Mouse (Mus musculus) c-Kit-positive CD71-positive TER-119-positive erythroid progenitor cells, embryonic 14.5 days (primary cell): ENCODE results near the gene Snx32.

Experiments used
- DNase-seq: peaks from one replicate; pipeline ENCODE4 v3.0.0-alpha.2; 2013; ENCODE audit warnings: low spot score

The Snx32 gene

GRCm38 (mm10) chr19:5510031-5511026, at the start of gene Snx32:
Gene Snx32, minus strand, starts transcription at chr19:5510538.
- peak; percentile 99 for DNase-seq

DNA sequence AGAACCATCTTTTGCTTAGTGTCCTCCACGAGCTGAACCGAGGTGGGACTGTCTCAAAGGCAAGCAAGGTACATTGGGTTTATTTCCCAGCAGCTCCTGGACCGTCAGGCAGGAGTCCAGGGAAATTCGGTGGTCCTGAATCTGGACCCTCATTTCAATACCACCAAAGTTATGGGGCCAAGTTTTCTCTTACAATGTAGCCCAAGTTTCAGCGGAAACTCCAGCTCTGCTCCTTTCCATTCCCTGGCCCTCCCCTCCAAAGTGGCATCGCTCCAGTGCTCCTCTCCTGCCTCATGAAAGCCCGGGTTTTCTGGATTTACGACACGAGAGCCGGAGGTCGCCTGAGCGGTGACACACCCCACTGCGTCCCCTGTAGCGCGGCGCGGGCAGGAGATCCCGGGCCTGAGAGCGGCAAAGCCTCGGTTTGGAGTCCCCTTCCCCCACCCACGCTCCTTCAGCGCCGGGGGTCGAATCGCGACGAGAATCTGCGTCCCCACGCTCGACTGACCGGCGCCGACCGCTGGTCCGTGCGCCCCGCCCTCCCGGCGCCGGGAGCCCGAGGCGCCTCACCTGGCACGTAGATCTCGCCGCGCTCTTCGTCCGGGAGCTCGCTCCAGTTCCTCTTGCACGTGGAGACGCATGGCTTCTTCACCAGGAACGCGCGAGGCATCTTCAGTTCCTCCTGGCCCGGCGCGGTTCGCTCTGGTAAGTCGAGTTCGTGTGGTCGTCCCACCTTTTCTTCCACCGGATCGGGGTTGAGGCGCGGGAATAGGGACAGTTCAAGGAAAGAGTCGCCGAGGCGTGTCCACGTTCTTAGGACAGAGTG, 49.5 kb upstream of the Snx32 start:
- no peak for DNase-seq

DNA sequence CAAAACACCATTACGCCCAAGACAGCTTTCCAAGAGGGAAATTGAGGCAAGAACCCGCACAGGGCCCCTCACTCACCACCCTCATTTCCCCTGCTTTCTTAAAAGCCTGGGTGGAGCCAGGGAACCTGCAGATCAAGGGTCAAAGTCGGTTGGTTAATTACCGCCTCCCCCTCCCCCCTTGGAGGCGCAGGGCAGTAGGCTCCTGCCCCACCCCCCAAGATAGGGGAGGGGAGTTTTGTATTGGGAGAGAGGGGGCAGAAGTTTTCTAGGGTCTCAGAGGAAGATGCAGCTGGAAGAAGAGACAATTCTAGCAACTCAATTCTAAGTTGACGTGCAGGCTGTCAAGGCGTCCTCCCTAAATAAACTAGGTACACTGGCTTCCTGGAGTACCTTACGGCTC, 48.9 kb upstream of the Snx32 start:
- DNase-seq: no peak

- no peak for DNase-seq
These were observed 48.4 kb upstream of the Snx32 start for GRCm38 (mm10) chr19:5558770-5559169.

DNA sequence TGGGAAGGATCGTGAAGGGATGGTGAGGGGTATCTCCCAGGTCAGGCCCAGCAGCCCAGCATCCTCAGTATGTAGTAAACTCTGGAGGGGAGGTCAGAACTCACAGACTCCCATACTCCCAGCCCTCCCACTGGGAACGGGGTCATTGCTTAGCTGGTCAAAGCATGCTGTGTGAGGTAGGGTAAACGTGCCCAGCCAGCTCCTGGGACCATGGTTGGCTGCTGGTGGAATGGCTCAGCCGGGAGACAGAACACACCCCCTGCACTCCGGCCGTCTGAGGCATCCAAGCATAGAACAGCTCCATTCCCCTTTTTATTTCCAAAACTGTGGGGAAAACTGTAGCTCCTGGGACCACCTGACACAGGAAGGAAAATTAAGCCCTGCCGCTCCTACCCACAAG, 47.8 kb upstream of the Snx32 start:
- DNase-seq: no peak

GRCm38 (mm10) chr19:5554212-5554611, 43.9 kb upstream of the Snx32 start:
- DNase-seq: no peak

DNA sequence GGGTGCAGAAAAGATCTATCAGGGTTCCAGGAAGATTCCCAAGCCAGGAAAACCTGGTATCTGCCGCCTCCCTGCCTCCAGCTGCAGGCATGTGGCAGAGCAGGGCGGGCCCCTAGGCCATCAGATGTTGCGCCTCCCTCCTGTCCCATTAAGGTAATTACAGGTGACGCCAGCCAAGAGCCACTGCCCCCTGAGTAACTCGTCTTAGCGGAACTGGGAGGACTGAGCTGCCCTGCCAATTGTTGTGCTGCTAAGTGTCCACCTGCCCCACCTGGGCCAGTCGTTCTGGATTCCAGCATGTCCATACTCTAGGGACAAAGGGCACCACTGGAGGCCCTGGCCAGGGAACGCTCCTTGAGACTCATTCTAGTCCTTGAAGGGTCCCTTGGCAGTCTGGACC, 43.5 kb upstream of the Snx32 start:
- DNase-seq: no peak

DNA sequence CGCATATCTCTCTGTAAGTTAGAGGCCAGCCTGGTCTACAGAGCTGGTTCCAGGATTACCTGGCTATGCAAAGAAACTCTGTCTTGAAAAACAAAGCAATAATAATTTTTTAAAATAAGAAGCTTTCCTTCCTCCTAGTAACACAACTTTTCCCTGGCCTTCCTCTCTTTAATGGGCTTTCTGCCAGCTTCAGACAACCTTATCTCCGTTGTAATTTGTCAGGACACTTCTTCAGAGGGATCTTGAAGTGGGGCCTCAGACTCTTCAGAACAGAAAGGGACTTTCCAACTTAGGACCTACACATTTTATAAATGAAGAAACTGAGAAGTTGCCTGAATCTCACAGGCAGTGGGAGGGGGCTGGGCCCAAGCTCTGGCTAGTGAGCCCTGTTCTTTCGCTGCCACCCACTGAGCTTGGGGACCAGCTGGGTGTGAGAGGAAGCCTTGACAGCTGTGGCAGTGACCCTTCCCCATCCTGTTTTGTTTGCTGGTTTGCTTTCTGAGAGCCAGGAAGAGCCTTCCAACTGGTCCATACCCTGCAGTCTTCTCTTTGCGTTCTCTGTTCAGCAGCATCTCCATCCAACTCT, 37.2 kb upstream of the Snx32 start:
- no peak for DNase-seq

DNA sequence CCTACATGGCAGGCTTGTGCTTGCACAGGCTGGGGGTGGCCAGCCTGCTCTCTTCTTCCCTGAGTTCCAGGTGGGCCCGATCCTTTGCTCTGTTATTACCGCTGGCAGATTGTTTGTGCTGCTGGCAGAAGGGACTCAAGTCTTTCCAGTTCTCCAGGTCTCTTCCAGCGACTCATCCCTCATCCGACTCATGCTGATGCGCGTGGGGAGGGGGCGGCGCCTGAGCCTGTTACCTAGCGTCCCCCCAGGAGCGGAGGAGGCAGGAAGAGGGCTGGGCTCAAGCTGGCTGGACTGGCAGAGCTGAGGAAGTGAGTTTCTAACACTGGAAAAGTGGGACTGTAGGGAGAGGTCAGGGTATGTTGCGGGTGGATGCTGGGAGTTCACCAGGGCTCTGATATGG, 33.7 kb upstream of the Snx32 start:
- no peak for DNase-seq

GRCm38 (mm10) chr19:5543362-5543761, 33.0 kb upstream of the Snx32 start:
- no peak for DNase-seq

- no peak for DNase-seq
These were observed 28.4 kb upstream of the Snx32 start for GRCm38 (mm10) chr19:5538786-5539185.

GRCm38 (mm10) chr19:5532520-5532919, 22.2 kb upstream of the Snx32 start:
- DNase-seq: no peak

- no peak for DNase-seq
These were observed 19.8 kb upstream of the Snx32 start for GRCm38 (mm10) chr19:5530138-5530524.

- peak; percentile 92 for DNase-seq
These were observed 19.2 kb upstream of the Snx32 start for GRCm38 (mm10) chr19:5529325-5530137.

GRCm38 (mm10) chr19:5525204-5525603, 14.9 kb upstream of the Snx32 start:
- no peak for DNase-seq

DNA sequence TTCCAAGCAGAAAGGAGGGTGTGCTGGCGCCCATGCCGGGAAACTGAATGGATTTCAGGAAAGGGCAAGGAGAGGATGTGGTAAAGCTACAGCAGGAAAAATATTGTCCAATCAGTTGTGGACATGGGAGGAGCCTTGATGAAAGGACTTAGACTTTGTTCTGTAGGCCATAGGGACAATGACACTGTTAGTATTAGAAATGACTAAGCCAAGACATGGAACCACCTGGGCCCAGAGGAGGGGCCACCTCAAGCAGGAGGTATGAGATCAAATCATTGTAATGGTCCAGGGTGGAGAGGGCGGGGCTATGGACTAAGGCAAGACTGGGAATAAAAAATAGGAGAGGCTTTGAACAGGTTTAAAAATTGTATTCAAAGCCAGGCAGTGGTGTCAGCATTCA, 8.4 kb upstream of the Snx32 start:
- DNase-seq: no peak

GRCm38 (mm10) chr19:5516906-5517505, 6.7 kb upstream of the Snx32 start:
- DNase-seq: no peak

DNA sequence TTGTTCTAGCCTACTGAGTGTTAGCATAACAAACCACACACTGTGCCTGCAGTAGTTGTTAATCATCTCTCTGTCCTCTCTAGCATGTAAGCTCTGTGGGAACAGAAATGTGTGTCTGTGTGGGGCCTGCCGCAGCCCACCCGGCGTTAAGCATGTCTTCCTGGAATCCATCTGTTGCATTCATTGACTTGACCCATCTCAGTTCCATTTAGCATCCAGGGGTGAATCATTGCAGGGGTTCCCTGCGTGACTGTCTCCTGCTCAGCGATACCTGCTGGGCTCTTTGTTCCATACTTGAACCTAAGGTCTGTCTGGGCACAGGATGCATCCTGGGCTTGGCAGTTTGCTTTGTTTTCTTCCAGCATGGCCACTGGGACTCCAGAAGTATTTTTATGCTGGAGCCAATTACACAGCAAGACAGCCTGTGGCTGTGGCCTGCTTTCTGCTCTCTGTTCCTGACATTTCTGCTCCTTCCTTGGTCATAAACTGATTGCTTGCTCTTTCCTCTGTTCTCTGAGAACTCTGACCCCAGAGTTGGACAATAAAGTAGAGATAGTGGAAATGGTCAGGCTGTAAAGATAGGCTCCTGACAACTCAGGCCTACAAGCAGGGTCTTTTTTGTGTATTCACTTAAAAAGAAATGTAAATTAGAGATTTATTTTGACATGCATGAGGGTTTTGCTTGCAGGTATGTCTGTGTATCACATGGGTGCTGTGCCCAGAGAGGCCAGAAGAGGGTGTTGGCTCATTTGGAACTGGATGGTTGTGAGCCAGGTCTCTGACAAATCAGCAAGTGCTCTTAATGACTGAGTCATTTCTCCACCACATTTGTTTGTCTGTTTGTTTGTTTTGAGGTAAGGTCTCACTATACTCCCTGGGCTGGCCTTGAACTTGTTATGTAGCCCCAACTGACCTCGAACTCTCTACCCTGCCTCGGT, 5.8 kb upstream of the Snx32 start:
- no peak for DNase-seq

DNA sequence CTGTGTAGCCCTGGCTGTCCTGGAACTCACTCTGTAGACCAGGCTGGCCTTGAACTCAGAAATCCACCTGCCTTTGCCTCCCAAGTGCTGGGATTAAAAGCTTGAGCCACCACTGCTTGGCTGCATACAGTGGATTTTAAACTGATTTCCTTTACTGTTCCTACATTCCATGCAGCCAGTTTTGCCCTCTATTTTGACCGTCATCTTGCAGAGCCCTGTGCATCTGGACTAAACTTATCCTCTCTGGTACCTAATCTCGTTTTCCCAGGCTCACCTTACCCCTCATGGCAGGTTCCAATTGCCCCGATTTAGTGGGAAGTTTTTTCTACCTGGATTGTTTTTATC, 2.6 kb upstream of the Snx32 start:
- DNase-seq: no peak
